Mouse (Mus musculus): ENCODE data around the gene Acyp2. TPM values are rescaled to one million over a fixed set of nuclear protein-coding genes. Genes with fewer than 3 reads are reported as not detected.

The Acyp2 gene
- total RNA-seq, 2 experiments from 2014 or later, result 53.3 to 56.9 TPM

Other genes with a start within 250 kb of the Acyp2 start
- not detected for gene 4930505A04Rik, start 177.8 kb downstream of the Acyp2 start, total RNA-seq (2021)
- 10 to 100 TPM; 79.1 to 91.1 TPM for gene Psme4, start 122.1 kb upstream of the Acyp2 start, total RNA-seq (2021)
- gene Gpr75, start 235.8 kb upstream of the Acyp2 start, total RNA-seq (2021), result under 1 TPM in 1 of 2 experiments, not detected in 1; 0.06 TPM
- 1 to 10 TPM; 5.0 to 5.1 TPM for gene Asb3, start 235.8 kb upstream of the Acyp2 start, total RNA-seq (2021)

Data from gastrocnemius, postnatal 14 days (tissue).